Mouse (Mus musculus) spleen, postnatal 36 days (tissue): ENCODE results near the gene Gm49450.
"Not testable (repeated sequence)": the region's sequence is repeated elsewhere in the genome, so short reads cannot be mapped to it uniquely, and the experiment has no call there.

ENCODE experiments used
- DNase-seq, 2 experiments: peaks; one replicate each; pipeline ENCODE4 v3.0.0; 2022; ENCODE audit warnings: low spot score in 2 of 2, mixed read lengths in 1 of 2

The Gm49450 gene

DNA sequence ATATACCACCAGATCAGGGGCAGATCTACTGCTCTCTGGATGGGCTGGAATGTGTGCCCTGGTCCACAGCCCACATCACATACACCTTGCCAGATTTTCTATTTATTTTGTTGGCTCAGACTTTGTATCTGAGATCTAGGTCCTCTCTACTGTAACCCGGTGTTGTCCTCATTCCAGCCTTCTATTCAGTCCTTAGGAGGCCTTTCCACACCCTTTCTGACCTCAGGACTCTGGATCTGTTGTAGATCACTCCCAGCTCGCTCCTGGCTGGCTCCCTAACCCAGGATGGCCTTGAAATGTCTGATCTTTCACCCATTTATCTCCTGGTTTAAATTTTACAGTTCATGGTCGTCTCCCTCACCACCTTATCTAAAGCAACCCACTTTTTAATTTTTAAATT is 28.7 kb downstream of the Gm49450 start:
- DNase-seq: no peak

DNA sequence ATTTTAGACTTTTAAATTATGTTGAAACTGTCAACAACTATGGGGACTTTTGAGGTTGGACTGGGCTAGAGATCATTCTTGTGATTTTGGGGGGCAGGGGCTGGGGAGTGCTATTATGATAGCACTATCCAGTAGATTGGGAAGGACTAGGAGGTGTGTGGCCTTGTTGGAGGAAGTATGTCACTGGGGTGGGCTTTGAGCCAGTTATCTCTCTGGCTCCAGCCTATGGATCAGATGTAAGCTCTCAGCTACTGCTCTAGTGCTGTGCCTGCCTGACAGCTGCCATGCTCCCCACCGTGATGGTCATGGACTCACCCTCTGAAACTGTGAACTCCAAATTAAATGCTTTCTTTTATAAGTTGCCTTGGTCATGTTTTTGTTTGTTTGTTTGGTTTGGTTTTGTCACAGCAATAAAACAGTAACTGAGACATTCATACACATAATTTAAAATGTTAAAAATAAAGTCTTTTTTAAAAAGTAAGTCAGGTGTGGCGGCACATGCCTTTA is 30.3 kb downstream of the Gm49450 start:
- no peak for DNase-seq

- no peak for DNase-seq
Measured at GRCm38 (mm10) chr15:98922581-98922980, 30.8 kb downstream of the Gm49450 start.

- DNase-seq: no peak
Measured at GRCm38 (mm10) chr15:98921510-98921909, 31.8 kb downstream of the Gm49450 start.

GRCm38 (mm10) chr15:98918499-98918895 is 34.9 kb downstream of the Gm49450 start:
- not testable (repeated sequence) for DNase-seq

- DNase-seq: peak; percentile 100
Measured at GRCm38 (mm10) chr15:98917538-98918498, 35.5 kb downstream of the Gm49450 start, which contains the start of gene Lmbr1l. Gene Lmbr1l, minus strand, starts transcription at chr15:98918231.

- no peak for DNase-seq
Measured at GRCm38 (mm10) chr15:98917091-98917490, 36.3 kb downstream of the Gm49450 start.

GRCm38 (mm10) chr15:98916016-98916415 is 37.3 kb downstream of the Gm49450 start:
- DNase-seq: no peak

DNA sequence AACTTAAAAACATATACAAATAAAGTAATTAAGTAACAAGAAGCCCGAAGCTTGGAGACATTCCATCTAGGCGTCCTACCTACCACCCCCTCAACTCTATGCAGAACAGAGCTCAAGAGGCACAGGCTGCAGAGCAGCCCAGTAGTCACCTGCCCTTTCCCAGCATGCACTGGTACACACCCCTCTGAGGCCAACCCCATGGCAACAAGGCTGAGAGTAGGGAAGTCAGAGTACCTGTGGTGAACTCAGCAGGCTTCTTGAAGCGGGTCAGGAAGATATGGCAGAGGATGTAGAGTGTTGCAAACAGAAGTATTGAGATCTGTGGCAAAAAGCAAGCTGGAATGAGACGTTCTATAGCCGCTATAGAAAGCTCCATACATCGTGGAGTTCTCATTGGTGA is 38.4 kb downstream of the Gm49450 start:
- DNase-seq: no peak

DNA sequence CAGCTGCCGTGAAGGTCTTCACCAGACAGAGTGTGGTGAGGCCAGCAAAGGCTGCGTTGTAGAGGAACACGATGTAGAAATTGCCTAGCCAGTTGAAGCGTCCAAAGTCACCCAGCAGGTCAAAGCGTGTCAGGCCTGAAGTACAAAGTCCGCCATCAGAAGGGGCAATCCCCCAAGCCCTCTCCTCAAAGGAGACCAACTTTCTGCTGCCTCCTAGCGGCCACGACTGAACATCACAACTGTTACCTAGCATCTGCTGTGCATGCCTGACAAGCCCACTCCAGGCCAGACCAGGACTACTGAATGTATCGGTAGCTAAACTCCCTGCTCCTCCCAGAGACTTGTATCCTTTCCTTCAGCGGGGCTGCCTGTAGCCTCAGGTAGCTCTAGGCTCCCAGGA is 48.7 kb downstream of the Gm49450 start:
- DNase-seq: no peak

DNA sequence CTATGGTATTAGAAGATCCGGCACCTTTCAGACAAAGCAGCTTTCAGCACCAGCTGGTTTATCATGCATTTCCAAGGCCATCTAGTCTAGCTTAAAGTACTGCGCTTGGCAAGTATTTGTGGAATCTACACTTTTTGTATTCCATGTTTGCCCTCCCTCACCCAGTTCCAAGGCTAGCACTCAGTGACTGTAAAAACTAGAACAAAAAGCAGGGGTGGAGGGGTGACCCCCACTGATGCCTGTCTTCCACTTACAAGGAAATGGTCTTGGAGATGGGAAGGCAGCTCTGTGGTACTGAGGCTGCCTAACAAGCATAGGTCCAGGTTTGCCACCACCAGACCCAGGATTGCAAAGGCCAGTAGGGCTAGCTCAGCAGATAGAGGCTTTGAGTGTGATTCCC is 50.8 kb downstream of the Gm49450 start:
- DNase-seq: no peak

- no peak for DNase-seq
Measured at GRCm38 (mm10) chr15:98901530-98901929, 51.8 kb downstream of the Gm49450 start.

DNA sequence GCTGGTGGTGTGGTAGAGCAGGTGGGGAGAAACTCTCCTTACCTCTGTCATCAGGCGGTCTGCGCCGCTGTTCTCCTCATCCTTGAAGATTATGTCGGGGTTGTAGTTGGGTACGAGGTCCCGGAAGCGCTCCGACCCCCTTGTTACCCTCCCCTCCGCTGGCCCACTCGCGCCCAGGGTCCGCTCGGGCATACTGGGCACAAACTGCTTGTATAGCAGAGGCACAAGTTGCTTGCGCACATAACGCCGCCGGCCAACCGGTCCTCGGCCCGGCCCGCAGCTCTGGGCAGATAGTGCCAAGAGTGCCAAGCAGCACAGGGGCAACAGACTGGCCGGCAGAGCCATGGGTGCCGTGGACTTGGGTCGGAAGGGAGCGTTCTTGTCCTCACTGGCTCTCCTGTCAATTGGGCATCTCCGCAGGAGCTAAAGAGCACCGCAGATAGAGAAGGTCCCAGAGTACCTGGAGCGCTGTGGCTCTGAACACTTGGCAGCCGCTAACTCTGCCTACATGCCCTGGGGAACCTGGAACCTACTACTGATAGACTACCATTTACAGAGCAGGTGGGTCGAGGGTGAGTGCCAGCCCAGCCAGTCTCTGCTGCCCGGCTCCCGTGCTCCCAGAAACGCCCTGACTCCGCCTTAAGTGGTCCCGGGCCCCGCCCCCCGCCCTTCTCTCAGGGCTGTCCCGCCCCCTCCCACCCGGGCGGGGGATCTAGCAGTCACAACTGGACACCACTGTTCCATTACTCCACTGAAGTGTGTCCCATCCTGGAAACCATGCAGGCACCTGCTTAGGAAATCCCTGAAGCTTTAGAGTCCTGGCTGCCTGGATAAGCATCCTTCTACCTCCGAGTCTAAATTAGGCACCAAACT is 55.2 kb downstream of the Gm49450 start, which contains the start of gene Dhh:
Gene Dhh (minus strand): TSS at position 613 of the 873 bp plus-strand sequence.
- DNase-seq: no peak

- no peak for DNase-seq
Measured at GRCm38 (mm10) chr15:98897495-98897894, 55.9 kb downstream of the Gm49450 start.

DNA sequence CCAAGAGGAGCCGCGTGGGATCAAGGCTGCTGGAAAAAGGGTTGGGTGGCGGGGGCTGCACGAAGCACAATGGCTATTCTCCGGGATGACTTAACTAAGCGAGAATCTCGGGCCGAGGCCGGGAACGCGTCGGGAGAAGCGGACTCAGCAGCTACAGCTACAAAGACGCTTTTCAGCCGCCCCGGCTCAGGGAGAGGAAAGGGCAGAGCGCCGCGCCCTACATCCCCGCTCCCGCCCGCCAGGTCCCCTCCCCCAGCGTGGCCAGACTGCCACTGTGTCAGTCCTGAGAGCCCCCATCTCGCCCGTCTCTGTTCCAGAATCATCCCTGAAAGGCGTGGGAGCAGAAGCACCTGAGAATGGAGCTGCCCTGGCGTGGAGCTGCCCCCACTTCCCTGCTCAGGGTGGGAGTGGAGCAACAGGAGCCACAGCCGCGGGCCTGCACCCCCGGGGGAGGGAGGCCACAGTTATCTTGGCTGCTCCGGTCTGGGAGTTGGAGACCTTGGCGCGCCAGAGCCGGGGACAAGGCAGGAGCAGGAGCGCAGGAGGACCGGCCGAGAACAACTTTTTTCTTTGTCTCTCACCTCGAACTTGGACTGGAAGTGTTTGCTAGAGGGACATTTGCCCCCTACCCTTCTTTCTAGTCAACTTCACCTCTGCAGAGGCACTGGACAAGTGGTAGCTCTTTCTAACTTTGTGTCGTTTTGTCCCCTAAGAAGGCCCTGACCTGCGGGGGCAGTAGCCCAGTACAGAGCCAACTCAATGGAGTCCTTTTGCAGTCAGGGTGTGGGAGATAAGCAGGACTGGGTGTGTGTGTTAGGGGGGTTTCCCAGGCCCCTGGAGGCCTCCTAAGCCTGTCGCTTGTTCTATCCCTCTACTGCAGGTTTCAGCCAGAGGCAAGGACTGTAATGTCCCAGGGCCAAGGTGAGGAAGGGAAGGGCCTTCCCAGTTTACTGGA is 57.4 kb downstream of the Gm49450 start:
- no peak for DNase-seq

- DNase-seq: no peak
Measured at GRCm38 (mm10) chr15:98894746-98895634, 58.4 kb downstream of the Gm49450 start.

- no peak for DNase-seq
Measured at GRCm38 (mm10) chr15:98893940-98894745, 59.2 kb downstream of the Gm49450 start, which contains the start of gene Rhebl1. Gene Rhebl1, minus strand, starts transcription at chr15:98894540.

- DNase-seq: no peak
Measured at GRCm38 (mm10) chr15:98893036-98893435, 60.3 kb downstream of the Gm49450 start.
